Mouse (Mus musculus) heart, adult 2 months (tissue): ENCODE data around the gene Smurf1. TPM values are rescaled to one million over a fixed set of nuclear protein-coding genes. Genes with fewer than 3 reads are reported as not detected.

Source experiments
- DNase-seq, 2 experiments: peaks; one replicate each; pipeline ENCODE4 v3.0.0; 2021
- H3K27ac ChIP-seq: fragments of 200-600 bp; 2 replicates; pipeline ENCODE4 v1.8.1; 2022
- H3K27me3 ChIP-seq: fragments of 200-500 bp; 2 replicates; pipeline ENCODE4 v1.6.1; 2012; ENCODE audit warnings: mild to moderate bottlenecking, low read length, inconsistent platforms, mixed read lengths; ENCODE audit not compliant: control insufficient read depth, insufficient read depth
- H3K36me3 ChIP-seq: fragments of 200-500 bp; 2 replicates; pipeline ENCODE4 v1.6.1; 2012; ENCODE audit warnings: low read length, inconsistent platforms; ENCODE audit not compliant: control insufficient read depth, insufficient read depth
- H3K4me1 ChIP-seq: fragments of 200-500 bp; 2 replicates; pipeline ENCODE4 v1.6.1; 2011; ENCODE audit warnings: low read length; ENCODE audit not compliant: control insufficient read depth, insufficient read depth
- H3K4me3 ChIP-seq: fragments of 200-600 bp; 2 replicates; pipeline ENCODE4 v1.8.1; 2022
- H3K79me2 ChIP-seq: fragments of 200-500 bp; replicated peaks from 2 replicates; pipeline ENCODE4 v1.6.1; 2012; ENCODE audit warnings: mild to moderate bottlenecking, inconsistent platforms, low read length, moderate library complexity, mixed read lengths; ENCODE audit not compliant: control insufficient read depth, insufficient read depth
- H3K9ac ChIP-seq: fragments of 200-500 bp; 2 replicates; pipeline ENCODE4 v1.6.1; 2012; ENCODE audit warnings: low read depth, mild to moderate bottlenecking, control low read depth, inconsistent platforms, low read length, mixed read lengths
- CTCF ChIP-seq: fragments of 200-600 bp; IDR thresholded peaks from 2 replicates; pipeline ENCODE4 v1.8.1; 2022; ENCODE audit warnings: antibody characterized with exemption, mild to moderate bottlenecking, moderate library complexity
- EP300 ChIP-seq: fragments of 200-500 bp; IDR thresholded peaks from 2 replicates; pipeline ENCODE4 v1.6.1; 2011; ENCODE audit warnings: low read depth, low read length, control low read depth; ENCODE audit not compliant: insufficient read depth
- POLR2A ChIP-seq: fragments of 200-500 bp; IDR thresholded peaks from 2 replicates; pipeline ENCODE4 v1.6.1; 2011; ENCODE audit warnings: mild to moderate bottlenecking, low read depth, low read length, control low read depth; ENCODE audit not compliant: insufficient read depth
- WGBS: fragments of 180-500 bp; shearing (Covaris S2); methylation state at CpG from one replicate; pipeline ENCODE4 v1.1.7; 2018; 5-methylcytosine and 5-hydroxymethylcytosine counted together
- intact Hi-C: fragments of 180-260 bp; cut with DNase I; formaldehyde crosslinking; loops from one replicate; pipeline ENCODE4 v1.15.1; 2025
- microRNA-seq, 2 experiments: library from miRNA; unstranded; fragments of <30 nt; microRNA quantifications; one replicate each; pipeline ENCODE4 v1.2.0; 2021
- polyA plus RNA-seq: library from polyadenylated mRNA; depleted of rRNA; stranded (reverse); fragments of >200 nt; gene quantifications from 2 replicates; pipeline ENCODE4 v1.2.3, GENCODE M21; 2012; rRNA removed
- total RNA-seq, 2 experiments: library from RNA; stranded (reverse); gene quantifications; 2 replicates each; pipeline ENCODE4 v1.2.3; 2021

Smurf1 gene
- total and polyA plus RNA-seq, 3 experiments, result 23.1 to 27.0 (median 26.6) TPM

DNA sequence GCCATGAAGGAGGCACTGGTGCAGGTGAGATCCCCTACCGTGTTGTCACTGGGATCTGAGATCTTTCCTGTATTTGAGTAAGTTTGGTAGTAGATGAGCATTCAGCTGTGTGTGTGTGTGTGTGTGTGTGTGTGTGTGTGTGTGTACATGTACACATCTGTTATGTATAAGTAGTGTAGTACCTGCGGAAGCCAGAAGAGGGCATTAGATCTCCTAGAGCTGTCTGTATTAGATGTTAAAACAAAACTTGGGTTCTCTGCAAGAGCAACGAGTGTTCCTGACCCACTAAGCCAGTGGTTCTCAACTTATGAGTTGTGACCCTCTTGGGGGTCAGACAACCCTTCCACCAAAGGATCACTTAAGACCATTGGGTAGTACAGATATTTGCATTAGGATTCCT lies 129.5 kb downstream of the Smurf1 start:
- DNase-seq, result no peak
- H3K4me3 ChIP-seq, result no peak overlapping the region
- H3K27ac ChIP-seq, result no peak overlapping the region
- intact Hi-C loops, result loop anchor here (2.0 to 5.0 kb wide), 2 partner anchors 41 to 153 kb away; no protein-coding TSS in a partner anchor
- H3K36me3 ChIP-seq, result no peaks in the 10 kb centered on the region
- no peaks in the 10 kb centered on the region for H3K79me2 ChIP-seq
- no peak overlapping the region for H3K9ac ChIP-seq
- TF ChIP-seq EP300 (no peak), CTCF (peak; percentile 53), POLR2A (no peak)
- H3K27me3 ChIP-seq, result no peaks in the 10 kb centered on the region
- 96% methylated on average over 3 of the region's 3 CpGs for WGBS
- H3K4me1 ChIP-seq, result no peaks in the 10 kb centered on the region

- Histone ChIP-seq H3K27me3 (no peaks in the 10 kb centered on the region), H3K4me1 (no peaks in the 10 kb centered on the region; the same call in 1 of the 2 replicates), H3K9ac (no peak overlapping the region), H3K27ac (no peak overlapping the region), H3K79me2 (no peaks in the 10 kb centered on the region), H3K36me3 (no peaks in the 10 kb centered on the region), H3K4me3 (no peak overlapping the region)
- 86% methylated on average over 9 of the region's 9 CpGs for WGBS
- intact Hi-C loops, result no loop called here
- no peak for DNase-seq
- no peak for TF ChIP-seq EP300
- TF ChIP-seq POLR2A, result no peak
- no peak for TF ChIP-seq CTCF
Observed at GRCm38 (mm10) chr5:144831840-144832469, 133.7 kb downstream of the Smurf1 start.

- intact Hi-C loops, result no loop called here
- DNase-seq, result peak in 1 of 2 experiments; percentile 43
- H3K27me3 ChIP-seq, result no peaks in the 10 kb centered on the region
- H3K79me2 ChIP-seq, result no peaks in the 10 kb centered on the region
- no peaks in the 10 kb centered on the region; the same call in 1 of the 2 replicates for H3K4me1 ChIP-seq
- TF ChIP-seq POLR2A (no peak), CTCF (no peak), EP300 (no peak)
- H3K36me3 ChIP-seq, result no peaks in the 10 kb centered on the region
- H3K4me3 ChIP-seq, result no peak overlapping the region
- no peak overlapping the region for H3K27ac ChIP-seq
- 75% methylated on average over 4 of the region's 4 CpGs for WGBS
- H3K9ac ChIP-seq, result no peak overlapping the region
Observed at GRCm38 (mm10) chr5:144829631-144830030, 136.0 kb downstream of the Smurf1 start.

GRCm38 (mm10) chr5:144828365-144829102 lies 137.1 kb downstream of the Smurf1 start:
- 73% methylated on average over 20 of the region's 20 CpGs for WGBS
- Histone ChIP-seq H3K4me3 (no peak overlapping the region), H3K4me1 (no peaks in the 10 kb centered on the region; the same call in 1 of the 2 replicates), H3K79me2 (no peaks in the 10 kb centered on the region), H3K36me3 (no peaks in the 10 kb centered on the region), H3K27me3 (no peaks in the 10 kb centered on the region), H3K27ac (no peak overlapping the region), H3K9ac (no peak overlapping the region)
- intact Hi-C loops, result no loop called here
- TF ChIP-seq POLR2A (no peak), EP300 (no peak), CTCF (no peak)
- DNase-seq, result peak; percentile 54 to 62

Small RNAs within 50 kb of the gene (microRNA-seq; reads per million reads assigned to microRNA genes)
- 0 reads per million in 2 experiments for gene Mir7039

Other genes starting within 250 kb of the Smurf1 start
- gene Tmem130, start 204.0 kb downstream of the Smurf1 start, total RNA-seq, result under 1 TPM; 0.21 to 0.27 TPM
- gene Tmem130, start 204.0 kb downstream of the Smurf1 start, polyA plus RNA-seq, result 0.29 and 0.35 TPM in 2 replicates
- 10 to 100 TPM; 35.3 to 38.3 TPM for gene Trrap, start 198.1 kb downstream of the Smurf1 start, total RNA-seq
- 52.4 and 59.2 TPM in 2 replicates for gene Trrap, start 198.1 kb downstream of the Smurf1 start, polyA plus RNA-seq
- not detected for gene Gm4871, start 66.9 kb upstream of the Smurf1 start, total RNA-seq
- not detected in 2 replicates for gene Gm4871, start 66.9 kb upstream of the Smurf1 start, polyA plus RNA-seq
- gene 1700018F24Rik, start 77.1 kb upstream of the Smurf1 start, total RNA-seq, result not detected
- not detected in 2 replicates for gene 1700018F24Rik, start 77.1 kb upstream of the Smurf1 start, polyA plus RNA-seq
- 10 to 100 TPM; 60.4 to 64.4 TPM for gene Arpc1a, start 118.0 kb upstream of the Smurf1 start, total RNA-seq
- gene Arpc1a, start 118.0 kb upstream of the Smurf1 start, polyA plus RNA-seq, result 67.8 and 79.9 TPM in 2 replicates
- not detected for gene Kpna7, start 118.2 kb upstream of the Smurf1 start, total RNA-seq
- not detected in 2 replicates for gene Kpna7, start 118.2 kb upstream of the Smurf1 start, polyA plus RNA-seq
- gene Arpc1b, start 148.4 kb upstream of the Smurf1 start, total RNA-seq, result 10 to 100 TPM; 60.8 to 75.0 TPM
- 133 and 137 TPM in 2 replicates for gene Arpc1b, start 148.4 kb upstream of the Smurf1 start, polyA plus RNA-seq
- gene Pdap1, start 174.4 kb upstream of the Smurf1 start, total RNA-seq, result 10 to 100 TPM; 37.8 to 38.5 TPM
- 16.1 and 19.5 TPM in 2 replicates for gene Pdap1, start 174.4 kb upstream of the Smurf1 start, polyA plus RNA-seq
- 10 to 100 TPM; 56.5 to 66.5 TPM for gene Bud31, start 174.5 kb upstream of the Smurf1 start, total RNA-seq
- 36.6 and 48.0 TPM in 2 replicates for gene Bud31, start 174.5 kb upstream of the Smurf1 start, polyA plus RNA-seq
- 10 to 100 TPM; 24.0 to 27.0 TPM for gene Ptcd1, start 201.3 kb upstream of the Smurf1 start, total RNA-seq
- gene Ptcd1, start 201.3 kb upstream of the Smurf1 start, polyA plus RNA-seq, result 13.2 and 16.8 TPM in 2 replicates
- 10 to 100 TPM; 10.4 to 12.1 TPM for gene Cpsf4, start 201.4 kb upstream of the Smurf1 start, total RNA-seq
- gene Cpsf4, start 201.4 kb upstream of the Smurf1 start, polyA plus RNA-seq, result 11.0 and 12.5 TPM in 2 replicates
- 1,000 to 10,000 TPM in 1 of 2 experiments, 100 to 1,000 TPM in 1; 962 to 1,137 TPM for gene Atp5j2, start 226.2 kb upstream of the Smurf1 start, total RNA-seq
- 733 and 858 TPM in 2 replicates for gene Atp5j2, start 226.2 kb upstream of the Smurf1 start, polyA plus RNA-seq
- gene Zkscan14, start 236.0 kb upstream of the Smurf1 start, total RNA-seq, result 1 to 10 TPM; 6.3 to 6.9 TPM
- 2.5 and 3.3 TPM in 2 replicates for gene Zkscan14, start 236.0 kb upstream of the Smurf1 start, polyA plus RNA-seq
- 10 to 100 TPM in 1 of 2 experiments, 1 to 10 TPM in 1; 9.7 to 10.6 TPM for gene Zkscan5, start 238.7 kb upstream of the Smurf1 start, total RNA-seq
- 3.9 and 6.4 TPM in 2 replicates for gene Zkscan5, start 238.7 kb upstream of the Smurf1 start, polyA plus RNA-seq